Mouse (Mus musculus) erythroblast, embryonic 14.5 days (primary cell): Measurements from ENCODE around the gene Nfkbil1.

Experiments
- GATA1 ChIP-seq: IDR thresholded peaks from 2 replicates; pipeline ENCODE4 v1.6.1; 2012; ENCODE audit warnings: low read length, inconsistent platforms, mixed read lengths
- TAL1 ChIP-seq: IDR thresholded peaks from 3 replicates; pipeline ENCODE4 v1.6.1; 2012; ENCODE audit warnings: low read length, inconsistent platforms, mixed read lengths

DNA sequence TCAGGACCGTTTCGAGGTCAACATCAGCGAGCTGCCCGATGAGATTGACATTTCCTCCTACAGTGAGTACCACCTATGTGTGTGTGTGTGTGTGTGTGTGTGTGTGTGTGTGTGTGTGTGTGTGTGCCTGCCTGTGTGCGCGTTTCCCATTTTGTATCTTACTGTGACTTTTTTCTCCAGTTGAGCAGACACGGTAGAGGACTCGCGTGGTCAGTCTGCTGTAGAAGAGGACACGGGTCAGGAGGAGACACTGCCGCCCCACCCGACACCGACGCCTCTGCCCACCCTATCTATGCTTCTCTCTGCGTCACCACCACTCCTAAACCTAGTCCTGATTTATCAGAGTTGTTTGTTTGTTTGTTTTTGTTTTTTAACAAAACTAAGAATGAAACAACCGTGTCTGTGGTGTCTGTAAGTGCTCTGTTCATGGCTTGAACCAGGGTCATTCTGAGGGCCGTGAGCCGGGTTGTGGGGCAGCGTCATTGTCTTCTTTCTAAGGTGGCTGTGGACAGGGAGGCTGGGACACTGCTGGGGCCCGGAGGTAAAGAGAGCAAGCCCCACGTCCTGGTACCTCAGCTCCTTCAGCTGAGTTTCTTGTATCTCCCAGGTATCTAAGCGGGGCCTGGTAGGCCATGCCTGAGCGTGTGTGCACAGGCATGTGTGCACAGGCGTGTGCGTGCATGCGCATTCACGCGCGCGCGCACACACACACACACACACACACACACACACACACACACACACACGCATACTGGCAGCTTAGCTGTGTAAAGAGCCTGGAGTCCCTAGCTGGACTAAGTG is 17.9 kb upstream of the Nfkbil1 start:
- TF ChIP-seq GATA1 (no peak), TAL1 (no peak)
